Mouse (Mus musculus) left cerebral cortex, postnatal 14 days (tissue): ENCODE measurements around the gene Dglucy. TPM values are rescaled to one million over a fixed set of nuclear protein-coding genes. Genes with fewer than 3 reads are reported as not detected.

Experiments
- DNase-seq, 2 experiments: peaks; one replicate each; pipeline ENCODE4 v3.0.0; 2021 to 2022; ENCODE audit warnings: low spot score in 2 of 2, mixed read lengths in 1 of 2
- intact Hi-C: fragments of 180-260 bp; cut with DNase I; formaldehyde crosslinking; loops from one replicate; pipeline ENCODE4 v1.15.1; 2025
- total RNA-seq, 2 experiments: library from RNA; stranded (reverse); gene quantifications; 2 replicates each; pipeline ENCODE4 v1.2.3; 2021

Gene Dglucy
- total RNA-seq, 2 experiments from 2014 or later = 6.5 to 6.7 TPM

GRCm38 (mm10) chr12:100831629-100832325 lies 52.9 kb downstream of the Dglucy start:
- intact Hi-C loops = no loop called here
- no peak for DNase-seq

- DNase-seq = no peak
- intact Hi-C loops = loop anchor here (5.0 kb wide), 2 partner anchors 60 to 670 kb away; partner anchors contain the start of gene Dglucy
These were observed 58.4 kb downstream of the Dglucy start for GRCm38 (mm10) chr12:100837208-100837607.

GRCm38 (mm10) chr12:100839079-100839600 lies 60.3 kb downstream of the Dglucy start:
- intact Hi-C loops = loop anchor here (5.0 kb wide), 2 partner anchors 62 to 672 kb away; partner anchors contain the start of gene Dglucy
- no peak for DNase-seq

GRCm38 (mm10) chr12:100839926-100840325 lies 61.1 kb downstream of the Dglucy start:
- DNase-seq = no peak
- intact Hi-C loops = loop anchor here (2.0 to 10.0 kb wide), 4 partner anchors 63 to 673 kb away; partner anchors contain the start of gene Dglucy

- DNase-seq = peak; percentile 75 to 90
- intact Hi-C loops = loop anchor here (1.0 to 10.0 kb wide), 3 partner anchors 117 to 263 kb away; no protein-coding TSS in a partner anchor
These were observed 62.4 kb downstream of the Dglucy start for GRCm38 (mm10) chr12:100841211-100841792.

- DNase-seq = no peak
- intact Hi-C loops = loop anchor here (10.0 kb wide), 1 partner anchor 238 kb away; no protein-coding TSS in a partner anchor
These were observed 64.3 kb downstream of the Dglucy start for GRCm38 (mm10) chr12:100843171-100843570.

- DNase-seq = no peak
- intact Hi-C loops = loop anchor here (10.0 kb wide), 1 partner anchor 240 kb away; no protein-coding TSS in a partner anchor
These were observed 65.7 kb downstream of the Dglucy start for GRCm38 (mm10) chr12:100844546-100844945.

- DNase-seq = no peak
- intact Hi-C loops = loop anchor here (10.0 kb wide), 1 partner anchor 241 kb away; no protein-coding TSS in a partner anchor
These were observed 67.0 kb downstream of the Dglucy start for GRCm38 (mm10) chr12:100845829-100846228.

GRCm38 (mm10) chr12:100846566-100846965 lies 67.7 kb downstream of the Dglucy start:
- intact Hi-C loops = loop anchor here (10.0 kb wide), 1 partner anchor 242 kb away; no protein-coding TSS in a partner anchor
- DNase-seq = no peak

- intact Hi-C loops = loop anchor here (10.0 kb wide), 1 partner anchor 243 kb away; no protein-coding TSS in a partner anchor
- no peak for DNase-seq
These were observed 68.7 kb downstream of the Dglucy start for GRCm38 (mm10) chr12:100847437-100848080.

GRCm38 (mm10) chr12:100849421-100850138 lies 70.7 kb downstream of the Dglucy start:
- DNase-seq = peak; percentile 55 to 60
- intact Hi-C loops = loop anchor here (1.0 to 10.0 kb wide), 3 partner anchors 77 to 245 kb away; no protein-coding TSS in a partner anchor

- intact Hi-C loops = loop anchor here (10.0 kb wide), 1 partner anchor 182 kb away; no protein-coding TSS in a partner anchor
- no peak for DNase-seq
These were observed 73.5 kb downstream of the Dglucy start for GRCm38 (mm10) chr12:100852370-100852769.

- intact Hi-C loops = loop anchor here (10.0 kb wide), 1 partner anchor 178 kb away; no protein-coding TSS in a partner anchor
These were observed 77.5 kb downstream of the Dglucy start for GRCm38 (mm10) chr12:100856337-100856736.

GRCm38 (mm10) chr12:100857791-100858190 lies 78.9 kb downstream of the Dglucy start:
- DNase-seq = no peak
- intact Hi-C loops = loop anchor here (10.0 kb wide), 1 partner anchor 177 kb away; no protein-coding TSS in a partner anchor

More at GRCm38 (mm10) chr12:100856337-100856736, 77.5 kb downstream of the Dglucy start:
- DNase-seq = no peak

GRCm38 (mm10) chr12:100862272-100862671 lies 83.4 kb downstream of the Dglucy start:
- intact Hi-C loops = no loop called here
- DNase-seq = no peak

- no peak for DNase-seq
- intact Hi-C loops = no loop called here
These were observed 84.1 kb downstream of the Dglucy start for GRCm38 (mm10) chr12:100862856-100863446.

GRCm38 (mm10) chr12:100865072-100865471 lies 86.2 kb downstream of the Dglucy start:
- no peak for DNase-seq
- intact Hi-C loops = no loop called here

- no peak for DNase-seq
- intact Hi-C loops = no loop called here
These were observed 86.7 kb downstream of the Dglucy start for GRCm38 (mm10) chr12:100865509-100866078.
